Mouse (Mus musculus) stomach, adult 2 months (tissue): ENCODE results near the gene Prg3. TPM values are rescaled to one million over a fixed set of nuclear protein-coding genes. Genes with fewer than 3 reads are reported as not detected.

Source experiments
- polyA plus RNA-seq: library from polyadenylated mRNA; depleted of rRNA; stranded (reverse); fragments of >200 nt; gene quantifications from 2 replicates; pipeline ENCODE4 v1.2.3, GENCODE M21; 2012; rRNA removed

The Prg3 gene
- polyA plus RNA-seq = not detected in 2 replicates

DNA sequence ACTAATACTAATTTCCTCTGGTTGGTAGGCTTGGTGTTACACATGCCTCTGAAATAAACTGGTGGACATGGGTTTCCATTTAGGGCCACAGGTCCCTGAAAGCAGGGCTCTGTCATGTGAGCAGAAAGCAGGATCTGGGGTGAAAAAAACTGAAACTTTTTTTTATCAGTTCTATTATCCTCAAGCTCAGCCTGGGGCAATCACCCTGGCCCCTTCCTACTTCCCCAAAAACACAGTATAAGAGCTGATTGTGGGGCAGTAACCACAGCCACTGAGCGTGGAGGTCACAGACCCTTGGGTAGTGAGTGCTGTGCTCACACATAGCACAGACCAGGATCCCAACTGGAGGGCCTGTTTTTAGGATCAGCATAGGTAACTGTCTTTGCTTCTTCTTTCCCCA lies at the start of gene Prg3:
Gene Prg3, plus strand, starts transcription at position 286 of the 400 bp plus-strand sequence.

GRCm38 (mm10) chr2:84980188-84980587 lies 7.8 kb upstream of the Prg3 start, which contains the start of gene Prg2:
Gene Prg2 (plus strand): TSS chr2:84980461.

DNA sequence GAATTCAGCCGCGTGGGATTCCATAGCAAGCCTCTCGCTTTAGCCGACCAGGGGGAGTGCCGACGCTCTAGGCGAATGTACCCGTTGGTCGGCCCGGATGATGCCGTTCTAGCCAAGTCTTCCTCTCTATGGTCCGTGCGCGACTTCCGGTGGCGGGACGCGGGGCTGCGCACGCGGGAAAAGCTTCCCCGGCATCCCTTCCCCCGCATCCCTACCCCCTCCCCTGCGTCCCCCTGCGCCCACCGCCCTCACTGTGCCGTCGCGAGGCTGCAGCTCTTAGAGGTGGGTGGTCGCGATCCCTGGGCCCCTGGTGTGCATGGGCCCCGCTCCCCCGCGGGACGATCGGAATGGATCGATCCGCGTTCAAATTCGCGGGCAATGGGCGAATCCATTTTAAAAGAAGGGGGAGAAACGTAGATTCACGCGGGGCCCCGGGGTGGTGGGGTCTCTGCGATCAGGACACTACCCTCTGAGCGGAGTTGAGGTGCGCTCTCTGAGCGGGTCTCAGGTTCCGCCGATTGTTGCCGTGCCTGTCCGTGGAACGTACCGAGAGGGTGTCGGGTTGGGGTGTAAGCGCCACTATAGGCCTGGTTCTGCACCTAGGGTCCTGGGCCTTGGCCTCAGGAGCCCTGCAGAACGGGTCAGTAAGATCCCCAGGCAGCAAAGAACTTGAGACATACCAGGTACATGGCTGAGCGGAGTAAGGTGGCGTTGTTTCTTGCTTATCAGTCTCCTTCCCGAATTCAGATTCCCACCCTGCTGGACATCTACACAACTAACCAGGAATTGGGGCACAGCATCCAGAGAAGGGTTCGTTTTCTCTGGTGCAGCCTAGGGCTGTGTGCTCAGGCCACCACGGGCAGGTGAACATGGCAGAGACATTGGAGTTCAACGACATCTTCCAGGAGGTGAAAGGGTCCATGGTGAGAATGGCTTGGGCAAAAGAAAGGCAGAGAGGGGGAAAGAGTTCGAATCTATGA lies 49.3 kb downstream of the Prg3 start, which contains the start of the genes Ssrp1 and P2rx3:
Gene Ssrp1, plus strand, starts transcription at position 188 of the 980 bp plus-strand sequence.
Gene P2rx3, minus strand, starts transcription at position 416 of the 980 bp plus-strand sequence.

Other genes with a start within 250 kb of the Prg3 start
- gene Gm19426, start 244.6 kb upstream of the Prg3 start, polyA plus RNA-seq = 0.25 and 0.49 TPM in 2 replicates
- gene Serping1, start 212.8 kb upstream of the Prg3 start, polyA plus RNA-seq = 128 and 145 TPM in 2 replicates
- 6.0 and 6.2 TPM in 2 replicates for gene Ube2l6, start 189.4 kb upstream of the Prg3 start, polyA plus RNA-seq
- gene Smtnl1, start 165.6 kb upstream of the Prg3 start, polyA plus RNA-seq = 0.66 and 1.2 TPM in 2 replicates
- gene Timm10, start 161.2 kb upstream of the Prg3 start, polyA plus RNA-seq = 10.0 and 11.9 TPM in 2 replicates
- gene Slc43a1, start 149.4 kb upstream of the Prg3 start, polyA plus RNA-seq = 1.2 and 1.4 TPM in 2 replicates
- 2.2 and 3.4 TPM in 2 replicates for gene Rtn4rl2, start 101.5 kb upstream of the Prg3 start, polyA plus RNA-seq
- gene Slc43a3, start 51.6 kb upstream of the Prg3 start, polyA plus RNA-seq = 11.1 and 18.0 TPM in 2 replicates
- 0.32 TPM in 1 of 2 replicates, not detected in the other for gene Prg2, start 7.8 kb upstream of the Prg3 start, polyA plus RNA-seq
- gene Ssrp1, start 49.0 kb downstream of the Prg3 start, polyA plus RNA-seq = 30.6 and 34.4 TPM in 2 replicates
- 0.42 and 0.67 TPM in 2 replicates for gene P2rx3, start 49.2 kb downstream of the Prg3 start, polyA plus RNA-seq
- 75.1 and 83.2 TPM in 2 replicates for gene Tnks1bp1, start 59.8 kb downstream of the Prg3 start, polyA plus RNA-seq
- gene Aplnr, start 148.0 kb downstream of the Prg3 start, polyA plus RNA-seq = 1.7 and 2.8 TPM in 2 replicates
- 0.60 and 0.89 TPM in 2 replicates for gene Lrrc55, start 209.0 kb downstream of the Prg3 start, polyA plus RNA-seq